Mouse (Mus musculus) heart, postnatal 25 days (tissue): ENCODE data around the gene 4833427G06Rik. TPM values are rescaled to one million over a fixed set of nuclear protein-coding genes. Genes with fewer than 3 reads are reported as not detected.
"Not testable (repeated sequence)": the region's sequence is repeated elsewhere in the genome, so short reads cannot be mapped to it uniquely, and the experiment has no call there.

Experiments
- DNase-seq: peaks from one replicate; pipeline ENCODE4 v3.0.0; 2022; ENCODE audit warnings: low spot score
- intact Hi-C: fragments of 180-260 bp; cut with DNase I; formaldehyde crosslinking; loops from one replicate; pipeline ENCODE4 v1.15.1; 2025
- total RNA-seq, 2 experiments: library from RNA; stranded (reverse); gene quantifications; 2 replicates each; pipeline ENCODE4 v1.2.3; 2021

4833427G06Rik gene
- not detected for total RNA-seq

DNA sequence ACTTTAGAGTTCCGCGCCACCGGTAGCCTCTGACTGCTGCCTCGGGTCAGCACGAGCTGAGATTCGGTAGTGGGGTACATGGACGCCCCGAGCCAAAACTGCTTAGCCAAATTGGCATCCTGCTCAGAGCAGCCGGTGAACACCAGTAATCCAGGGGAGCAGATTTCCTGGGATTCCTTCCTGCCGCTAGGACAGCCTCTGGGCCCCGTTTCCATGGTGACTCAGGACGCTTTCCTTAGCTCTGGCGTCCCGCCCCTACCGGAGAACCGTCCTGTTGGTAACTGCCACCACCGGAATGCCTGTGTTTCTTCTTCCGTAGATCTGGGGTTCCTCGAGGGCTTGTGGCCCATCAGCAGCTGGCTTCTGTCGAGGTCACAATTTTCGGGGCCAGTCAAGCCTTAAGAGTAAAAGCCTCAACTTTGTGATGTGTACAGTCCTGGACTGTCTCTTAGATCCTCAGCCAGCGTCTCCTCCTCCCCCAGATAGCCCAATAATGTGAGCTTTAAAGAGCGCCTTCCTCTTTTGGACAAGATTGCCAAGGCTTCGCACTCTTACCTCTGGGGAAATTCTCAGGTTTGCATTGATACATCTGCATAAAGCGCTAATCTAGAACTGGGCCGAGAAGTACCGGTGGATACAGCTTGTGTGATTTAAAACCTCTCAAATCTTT, at the start of gene 4833427G06Rik:
TSS of gene 4833427G06Rik (minus strand) at position 323 of the 670 bp plus-strand sequence.
- peak; percentile 3 for DNase-seq
- intact Hi-C loops, result loop anchor here (2.0 kb wide), 1 partner anchor 25 kb away; the partner anchor contains the start of gene Layn

GRCm38 (mm10) chr9:51147294-51147693, 45.4 kb upstream of the 4833427G06Rik start:
- DNase-seq, result no peak
- intact Hi-C loops, result no loop called here

GRCm38 (mm10) chr9:51146496-51146895, 44.6 kb upstream of the 4833427G06Rik start:
- no peak for DNase-seq

DNA sequence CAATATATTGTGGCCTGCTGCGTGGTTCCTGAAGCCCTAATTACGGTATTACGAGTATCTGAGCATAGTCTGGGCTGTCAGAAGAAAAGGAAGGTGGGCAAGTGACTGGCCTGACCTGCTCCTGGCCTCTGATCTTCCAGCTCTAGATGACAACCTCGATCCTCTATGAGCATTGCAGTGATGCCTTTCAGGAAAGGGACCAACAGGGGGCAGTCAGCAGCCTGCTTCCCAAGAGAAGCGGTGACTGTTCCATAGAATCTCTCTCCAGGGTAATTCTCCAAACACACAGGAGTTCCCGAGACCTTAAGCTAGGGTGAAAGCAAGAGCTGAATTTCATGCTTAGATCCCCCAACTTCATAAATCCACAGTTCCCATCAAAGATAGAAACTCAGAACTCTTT, 42.3 kb upstream of the 4833427G06Rik start:
- intact Hi-C loops, result no loop called here
- DNase-seq, result no peak

More at GRCm38 (mm10) chr9:51146496-51146895, 44.6 kb upstream of the 4833427G06Rik start:
- intact Hi-C loops, result no loop called here

- DNase-seq, result no peak
- intact Hi-C loops, result no loop called here
Measured at GRCm38 (mm10) chr9:51143437-51143836, 41.6 kb upstream of the 4833427G06Rik start.

- no peak for DNase-seq
- intact Hi-C loops, result no loop called here
Measured at GRCm38 (mm10) chr9:51140711-51141110, 38.8 kb upstream of the 4833427G06Rik start.

DNA sequence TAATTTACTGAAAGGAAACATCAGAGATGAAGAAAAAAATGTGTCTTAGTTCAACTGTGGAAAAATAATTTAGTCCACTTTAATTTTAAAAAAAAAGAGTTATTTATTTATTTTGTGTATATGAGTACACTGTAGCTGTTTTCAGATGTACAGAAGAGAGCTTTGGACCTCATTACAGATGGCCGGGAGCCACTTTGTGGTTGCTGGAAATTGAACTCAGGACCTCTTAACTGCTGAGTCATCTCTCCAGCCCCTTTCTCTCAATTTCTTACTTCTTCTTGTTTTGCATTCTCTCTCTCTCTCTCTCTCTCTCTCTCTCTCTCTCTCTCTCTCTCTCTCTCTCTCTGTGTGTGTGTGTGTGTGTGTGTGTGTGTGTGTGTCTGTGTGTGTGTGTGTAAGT, 37.5 kb upstream of the 4833427G06Rik start:
- not testable (repeated sequence) for DNase-seq
- intact Hi-C loops, result loop anchor here (5.0 kb wide), 1 partner anchor 292 kb away; the partner anchor contains the start of gene Ppp2r1b

DNA sequence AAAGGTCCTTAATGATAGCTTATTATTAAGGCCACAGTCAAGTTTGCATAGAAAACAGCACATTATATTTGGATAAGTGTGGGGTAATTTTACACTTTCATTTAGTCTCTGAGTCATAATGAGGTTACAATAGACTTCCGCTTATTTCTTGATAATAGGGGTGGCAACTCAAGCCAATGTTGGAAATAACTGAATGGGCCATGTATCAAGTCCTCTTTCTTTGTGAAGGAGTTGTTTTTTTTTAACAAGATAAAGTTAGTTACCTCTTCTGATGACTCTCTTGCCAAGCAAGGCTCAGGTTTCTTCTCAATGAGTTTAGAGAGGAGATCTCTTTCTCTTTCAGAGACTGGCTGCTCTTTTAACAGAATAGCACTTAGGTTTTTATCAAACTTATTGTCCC, 36.4 kb upstream of the 4833427G06Rik start:
- intact Hi-C loops, result loop anchor here (5.0 kb wide), 1 partner anchor 291 kb away; the partner anchor contains the start of gene Ppp2r1b
- DNase-seq, result no peak

DNA sequence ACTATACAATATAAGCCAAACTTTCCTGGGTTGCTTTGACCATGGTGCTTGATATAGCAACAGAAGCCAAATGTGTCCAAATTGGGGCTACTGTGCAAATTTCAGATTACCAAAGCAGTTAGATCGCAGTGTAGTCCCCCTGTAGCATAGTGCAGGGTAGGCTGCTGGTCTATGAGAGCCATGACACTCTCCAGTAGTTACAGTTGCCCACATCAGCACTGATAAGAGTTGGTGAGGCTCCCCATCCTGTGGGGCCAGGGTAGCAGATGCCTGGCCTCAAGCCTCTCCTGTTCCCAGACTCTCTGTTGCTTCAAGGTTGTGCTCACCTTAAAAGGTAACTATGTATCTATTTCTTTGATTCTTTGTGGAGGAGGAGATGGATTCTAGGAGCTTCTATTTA, 36.0 kb upstream of the 4833427G06Rik start:
- intact Hi-C loops, result loop anchor here (5.0 kb wide), 1 partner anchor 291 kb away; the partner anchor contains the start of gene Ppp2r1b

DNA sequence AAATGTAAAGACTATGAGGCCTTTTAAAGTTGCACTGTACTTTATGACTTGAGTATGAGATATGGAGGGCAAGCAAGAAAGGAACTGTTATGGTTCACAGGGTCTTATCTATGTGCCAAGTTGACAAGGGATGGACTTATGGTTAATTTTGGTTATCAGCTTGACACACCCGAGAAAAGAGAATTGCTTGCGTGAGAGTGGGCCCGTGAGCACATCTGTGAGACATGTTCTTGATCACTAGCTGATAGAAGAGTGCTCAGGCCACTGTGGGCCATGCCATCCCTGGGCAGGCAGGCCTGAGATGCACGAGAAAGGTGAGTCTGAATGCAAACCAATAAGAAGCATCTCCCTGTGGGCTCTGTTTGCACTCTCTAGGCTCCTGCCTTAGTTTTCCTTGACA, 35.6 kb upstream of the 4833427G06Rik start:
- no peak for DNase-seq
- intact Hi-C loops, result loop anchor here (5.0 kb wide), 1 partner anchor 290 kb away; the partner anchor contains the start of gene Ppp2r1b

More for the DNA sequence above, 36.0 kb upstream of the 4833427G06Rik start:
- DNase-seq, result no peak

DNA sequence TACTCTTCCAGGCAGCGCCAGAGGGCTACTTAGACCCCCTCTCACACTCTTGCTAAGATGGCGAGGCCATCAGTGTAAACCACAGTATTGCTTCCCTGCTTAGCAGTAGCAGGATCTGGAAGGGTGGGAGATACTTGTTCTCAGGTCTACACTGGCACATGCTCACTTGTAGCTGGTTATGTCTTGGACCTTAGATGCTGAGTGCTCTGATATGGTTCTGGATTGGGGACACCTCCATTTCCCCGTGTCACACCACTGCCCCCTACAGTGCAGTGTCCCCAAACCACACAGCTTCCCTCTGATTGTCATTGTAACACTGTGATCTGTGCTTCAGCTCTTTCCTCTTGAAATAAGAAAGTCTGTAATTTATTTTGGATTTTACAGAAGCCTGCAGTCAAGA, 35.1 kb upstream of the 4833427G06Rik start:
- no peak for DNase-seq
- intact Hi-C loops, result loop anchor here (5.0 kb wide), 1 partner anchor 290 kb away; the partner anchor contains the start of gene Ppp2r1b

DNA sequence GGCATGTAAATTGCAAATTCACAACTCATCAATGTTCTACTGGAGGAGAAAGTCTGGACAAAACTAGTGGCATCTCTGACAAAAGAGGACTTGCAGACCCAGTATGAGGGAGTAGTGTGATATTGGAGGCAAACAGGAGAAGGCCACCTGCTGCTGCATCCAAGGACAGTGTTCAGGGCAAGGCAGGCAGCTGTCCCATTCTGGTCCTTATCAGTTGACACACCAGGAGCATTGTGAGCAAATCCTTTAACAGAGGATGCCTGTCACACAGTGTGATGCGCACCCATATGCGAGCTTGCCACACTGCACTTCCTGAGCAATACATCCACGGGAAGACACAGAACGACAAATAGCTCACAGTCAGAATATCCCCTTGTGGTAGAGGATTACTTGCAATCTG, 12.9 kb upstream of the 4833427G06Rik start:
- DNase-seq, result no peak
- intact Hi-C loops, result no loop called here

DNA sequence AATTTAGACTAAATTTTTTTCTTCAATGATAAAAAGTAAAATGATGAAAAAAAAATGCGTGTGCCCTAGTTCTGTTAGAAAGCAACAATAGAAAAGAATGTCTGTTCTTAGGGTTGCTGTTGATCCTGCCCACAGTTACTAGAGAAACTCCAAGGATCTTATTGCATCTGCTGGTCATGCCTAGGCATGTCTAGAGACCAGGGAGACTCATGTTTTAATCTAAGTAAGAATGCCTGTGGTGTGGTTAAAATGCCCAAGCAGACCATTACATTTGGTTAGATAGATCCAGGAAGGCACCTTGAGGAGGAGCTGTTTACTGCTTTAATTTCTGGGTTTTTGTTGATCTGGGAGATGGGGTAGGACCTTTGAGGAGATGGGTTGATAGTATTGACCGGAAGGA, 3.9 kb upstream of the 4833427G06Rik start:
- intact Hi-C loops, result no loop called here
- DNase-seq, result no peak

DNA sequence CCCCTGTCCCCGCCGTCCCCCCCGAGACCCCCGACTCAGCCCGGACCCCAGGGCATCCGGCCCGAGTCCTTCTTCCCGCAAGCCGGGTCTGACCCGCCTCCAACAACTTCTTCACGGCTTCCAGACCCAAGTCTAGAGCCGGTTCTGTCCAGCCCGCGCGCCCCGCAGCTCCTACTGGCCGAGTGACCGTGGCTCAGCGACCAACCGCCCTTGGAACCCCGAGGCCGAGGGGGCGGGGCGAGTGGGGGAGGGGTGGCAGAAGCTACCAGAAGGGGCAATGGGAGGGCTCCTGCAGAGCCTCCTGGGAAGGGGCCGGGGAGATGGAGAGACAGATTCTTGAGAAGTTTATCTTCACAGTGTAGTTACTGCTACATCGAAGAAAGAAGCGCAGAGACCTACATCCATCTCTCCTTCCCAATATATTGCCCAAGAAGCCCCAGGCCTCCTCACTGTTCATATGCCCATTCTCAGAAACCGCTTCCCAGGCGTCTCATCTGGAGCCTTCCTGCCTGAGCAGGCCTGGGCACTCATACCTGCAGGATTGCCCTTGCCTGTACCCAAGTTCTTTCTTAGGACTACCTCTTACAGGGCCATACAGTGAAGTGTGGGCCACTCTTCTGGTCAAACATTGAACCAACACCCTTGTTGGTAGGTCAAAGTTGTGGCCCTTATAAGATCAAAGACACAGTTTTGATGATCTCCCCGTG, 2.1 kb upstream of the 4833427G06Rik start:
- intact Hi-C loops, result loop anchor here (2.0 kb wide), 1 partner anchor 27 kb away; the partner anchor contains the start of gene Layn
- DNase-seq, result no peak

DNA sequence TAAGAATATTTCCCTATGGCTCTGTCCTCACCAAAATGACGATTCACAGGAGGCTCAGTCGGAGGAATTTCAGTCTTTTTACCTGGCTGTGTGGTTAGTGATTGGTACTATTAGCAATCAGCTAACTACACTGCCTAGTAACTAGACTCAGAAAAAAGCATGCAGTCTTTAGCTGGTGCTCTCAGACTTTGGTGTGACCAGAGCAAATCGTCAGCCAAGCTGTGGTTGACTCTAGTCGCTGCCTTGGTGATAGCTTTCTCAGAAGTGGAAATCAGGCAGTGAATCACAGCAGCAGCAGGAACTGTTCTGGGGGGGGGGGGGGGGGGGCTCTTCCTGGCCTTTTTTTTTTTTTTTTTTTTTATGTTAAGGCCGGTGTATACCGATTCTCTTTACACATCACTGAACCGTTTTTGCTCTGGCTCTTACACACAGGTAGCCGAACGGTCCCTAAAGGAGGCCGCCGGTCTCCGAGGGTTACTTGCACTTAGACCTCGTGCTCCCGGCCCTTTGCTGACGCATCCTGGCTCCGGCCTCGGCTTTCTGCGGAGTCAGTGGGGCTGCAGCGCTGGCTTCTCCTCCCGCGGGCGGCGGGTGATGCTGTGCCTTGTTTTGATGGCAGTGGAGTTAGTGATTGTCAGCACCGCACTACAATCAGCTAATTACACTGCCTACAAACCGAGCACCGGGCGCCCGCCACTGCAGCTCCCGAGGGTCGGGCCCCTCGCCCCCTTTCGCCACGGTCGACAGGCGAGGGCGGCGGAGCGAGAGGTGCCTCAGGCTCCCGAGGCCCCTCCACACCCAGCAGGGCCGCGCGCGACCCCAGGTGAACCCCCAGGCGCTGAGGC, 1.3 kb upstream of the 4833427G06Rik start:
- intact Hi-C loops, result loop anchor here (2.0 kb wide), 1 partner anchor 26 kb away; the partner anchor contains the start of gene Layn
- DNase-seq, result peak; percentile 12

GRCm38 (mm10) chr9:51096306-51096705, 5.6 kb downstream of the 4833427G06Rik start:
- intact Hi-C loops, result no loop called here

GRCm38 (mm10) chr9:51093697-51094096, 8.2 kb downstream of the 4833427G06Rik start:
- intact Hi-C loops, result no loop called here

More at GRCm38 (mm10) chr9:51096306-51096705, 5.6 kb downstream of the 4833427G06Rik start:
- no peak for DNase-seq

GRCm38 (mm10) chr9:51081614-51082013, 20.3 kb downstream of the 4833427G06Rik start:
- intact Hi-C loops, result no loop called here
- no peak for DNase-seq

More at GRCm38 (mm10) chr9:51093697-51094096, 8.2 kb downstream of the 4833427G06Rik start:
- no peak for DNase-seq

DNA sequence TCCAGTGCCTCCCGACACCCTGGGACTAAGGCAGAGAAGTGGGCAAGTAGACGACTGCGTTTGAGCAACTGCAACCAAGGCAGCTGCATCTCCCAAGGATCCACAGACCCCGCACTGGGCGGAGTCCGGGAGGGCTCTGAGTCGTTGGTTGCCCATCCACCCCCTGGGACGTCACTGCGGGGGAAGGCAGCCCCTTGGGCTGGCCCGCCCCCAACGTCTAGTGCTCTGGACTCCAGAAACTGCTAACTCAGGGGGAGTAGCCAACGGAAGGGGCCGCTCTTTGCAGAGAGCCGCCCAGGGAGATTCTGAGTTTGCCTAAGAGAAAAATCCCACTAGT, 24.9 kb downstream of the 4833427G06Rik start, which contains the start of gene Layn:
TSS of gene Layn (minus strand) at position 116 of the 337 bp plus-strand sequence.
- intact Hi-C loops, result loop anchor here (2.0 kb wide), 1 partner anchor 26 kb away; the partner anchor contains the start of gene 4833427G06Rik

More for the DNA sequence above, 24.9 kb downstream of the 4833427G06Rik start, which contains the start of gene Layn:
- peak; percentile 87 for DNase-seq
